Mouse (Mus musculus): ENCODE measurements around the gene Cgrrf1. TPM values are rescaled to one million over a fixed set of nuclear protein-coding genes. Genes with fewer than 3 reads are reported as not detected.

Gene Cgrrf1
- total RNA-seq, 2 experiments from 2014 or later, result 19.0 TPM

DNA sequence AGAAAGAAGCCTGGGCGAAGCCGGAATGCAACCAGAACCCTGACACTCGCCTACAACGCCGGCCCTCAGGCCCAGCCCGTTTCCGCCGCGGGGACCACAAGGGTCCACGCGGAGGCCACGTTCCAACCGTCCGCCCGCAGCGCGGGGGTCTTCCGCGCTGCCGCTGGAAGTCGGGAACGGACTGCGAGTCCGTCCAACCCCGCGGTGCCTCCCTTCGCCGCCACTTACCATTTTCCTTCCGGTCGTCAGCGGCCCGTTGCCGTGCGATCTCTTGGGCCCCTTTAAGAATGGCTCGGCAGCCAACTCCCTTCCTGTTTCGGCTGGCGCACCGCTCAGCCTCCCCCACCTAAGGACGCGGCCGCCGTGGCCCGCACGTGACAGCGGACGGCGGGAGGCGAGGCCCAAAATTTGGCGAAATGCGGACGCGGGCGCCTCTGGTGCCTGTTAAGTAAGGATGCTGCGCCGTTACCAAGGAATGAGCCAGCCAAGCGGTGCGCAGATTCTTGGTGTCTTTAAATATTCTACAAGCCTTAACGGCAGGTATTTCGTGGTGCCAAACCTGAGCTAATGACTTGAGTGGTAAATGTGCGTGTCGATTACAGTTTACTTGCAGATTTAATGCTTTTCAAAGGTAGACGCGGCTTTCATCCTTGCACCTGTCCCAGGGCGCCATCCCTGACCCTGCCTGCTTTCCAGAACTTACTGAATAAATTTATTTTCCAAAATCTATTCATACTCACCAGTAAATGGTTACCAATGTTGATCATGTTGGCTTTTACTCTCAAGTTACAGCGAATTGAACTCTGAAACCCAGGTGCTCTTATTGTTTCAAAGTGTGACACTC lies 9.8 kb upstream of the Cgrrf1 start, which contains the start of gene Gmfb:
Gene Gmfb (minus strand): TSS at position 370 of the 844 bp plus-strand sequence.
- ATAC-seq (replicated peaks; ENCODE audit: poor library complexity), result peak; percentile 96

- ATAC-seq (replicated peaks; ENCODE audit: poor library complexity), result no peak
These were observed 7.9 kb upstream of the Cgrrf1 start for GRCm38 (mm10) chr14:46823996-46824395.

DNA sequence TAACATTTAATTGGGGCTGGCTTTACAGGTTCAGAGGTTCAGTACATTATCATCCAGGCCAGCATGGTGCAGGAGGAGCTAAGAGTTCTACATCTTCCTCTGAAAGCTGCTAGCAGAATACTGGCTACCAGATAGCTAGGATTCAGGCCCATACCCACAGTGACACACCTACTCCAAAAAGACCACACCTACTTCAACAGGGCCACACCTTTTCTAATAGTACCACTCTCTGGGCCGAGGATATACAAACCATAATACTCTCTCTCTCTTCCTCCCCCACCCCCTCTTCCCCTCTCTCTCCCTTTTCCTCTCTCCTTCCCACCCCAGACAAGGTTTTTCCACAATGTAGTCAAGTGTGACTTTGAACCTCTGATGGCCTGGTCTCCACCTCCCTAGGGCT lies 4.5 kb upstream of the Cgrrf1 start:
- no peak for ATAC-seq (replicated peaks; ENCODE audit: poor library complexity)

- ATAC-seq (replicated peaks; ENCODE audit: poor library complexity), result no peak
These were observed 630 bp upstream of the Cgrrf1 start for GRCm38 (mm10) chr14:46831295-46831694.

DNA sequence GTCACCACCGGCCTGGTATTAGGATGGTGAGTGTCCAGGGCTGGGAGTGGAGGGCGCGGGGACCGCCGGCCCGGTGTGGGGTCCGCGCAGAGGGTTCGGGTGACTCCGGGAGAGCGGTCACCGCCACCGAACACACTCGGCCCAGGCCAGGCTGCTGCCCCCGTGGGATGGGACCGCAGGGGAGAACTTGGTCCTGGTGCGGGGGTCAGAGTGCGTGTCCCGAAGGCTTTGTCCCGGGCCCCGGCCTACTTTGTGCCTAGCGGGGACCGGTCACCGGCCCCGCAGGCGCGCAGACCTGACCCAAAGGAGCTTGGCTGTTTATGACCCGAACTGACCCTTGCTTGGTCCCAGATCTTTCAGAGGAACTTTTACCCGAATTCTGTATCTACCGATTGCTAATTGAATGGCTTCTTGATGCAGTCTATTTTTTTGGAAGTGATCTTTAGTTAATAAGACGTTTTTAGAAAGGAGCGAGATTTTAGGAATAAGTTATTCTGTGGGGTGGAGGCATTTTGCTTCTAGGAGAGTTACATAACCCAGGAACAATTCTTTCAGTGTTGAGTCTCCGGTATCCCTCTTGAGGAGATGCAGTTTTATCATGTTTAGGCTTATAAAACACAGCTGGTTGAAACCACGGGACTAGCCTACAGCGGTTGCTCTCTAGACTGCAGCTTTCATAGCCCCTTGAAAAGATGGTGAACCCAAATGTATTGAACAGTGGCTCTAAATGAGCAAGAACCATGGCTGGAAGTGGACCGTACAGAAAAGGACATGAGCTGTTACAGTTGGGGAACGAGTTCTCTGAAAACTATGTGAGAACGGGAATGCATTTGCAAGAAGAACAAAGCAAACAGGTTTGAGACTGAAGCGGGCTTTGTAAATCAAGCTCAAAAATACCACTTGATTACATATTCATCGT lies 688 bp downstream of the Cgrrf1 start:
- ATAC-seq (replicated peaks; ENCODE audit: poor library complexity), result peak; percentile 17

DNA sequence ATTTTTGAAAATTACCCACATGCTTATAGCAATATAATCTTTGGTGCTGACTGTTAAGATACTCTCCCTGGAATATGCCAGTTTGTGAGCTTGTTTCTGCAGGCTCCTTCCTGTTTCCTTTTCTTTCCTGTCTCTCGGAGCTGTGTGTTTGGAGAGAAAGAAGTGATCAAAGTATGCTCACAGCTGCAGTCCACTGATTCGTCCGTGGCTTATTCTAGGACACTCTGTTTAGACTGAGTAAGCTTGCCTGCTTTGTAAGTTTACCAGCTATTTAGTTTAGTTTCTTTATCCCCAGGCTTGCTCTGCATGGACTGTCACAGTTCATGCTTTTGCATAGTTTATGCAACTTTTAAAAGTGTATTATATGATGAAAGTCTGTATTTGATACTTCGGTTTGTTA lies 7.4 kb downstream of the Cgrrf1 start:
- no peak for ATAC-seq (replicated peaks; ENCODE audit: poor library complexity)

- ATAC-seq (replicated peaks; ENCODE audit: poor library complexity), result no peak
These were observed 13.8 kb downstream of the Cgrrf1 start for GRCm38 (mm10) chr14:46845706-46846105.

- ATAC-seq (replicated peaks; ENCODE audit: poor library complexity), result no peak
These were observed 16.2 kb downstream of the Cgrrf1 start for GRCm38 (mm10) chr14:46848063-46848590.

DNA sequence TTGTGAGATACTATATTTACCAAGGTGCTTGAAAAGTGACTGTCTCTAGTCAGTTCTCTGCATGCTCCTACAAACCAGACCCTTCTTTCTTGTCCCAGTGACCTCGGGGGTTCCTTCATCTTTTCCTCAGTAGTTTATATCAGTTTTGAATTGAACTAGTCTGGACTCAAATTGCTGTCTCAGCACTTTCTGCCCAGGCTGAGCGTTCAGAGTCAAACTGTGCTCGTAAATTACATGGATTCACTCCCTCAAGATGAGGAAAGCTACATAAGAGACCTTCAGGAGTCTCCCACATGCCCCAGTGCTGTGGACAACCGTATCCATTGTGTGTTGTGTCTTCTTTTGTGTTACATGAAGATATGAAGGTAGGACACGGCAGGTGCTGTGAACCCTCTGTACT lies 16.8 kb downstream of the Cgrrf1 start:
- no peak for ATAC-seq (replicated peaks; ENCODE audit: poor library complexity)

DNA sequence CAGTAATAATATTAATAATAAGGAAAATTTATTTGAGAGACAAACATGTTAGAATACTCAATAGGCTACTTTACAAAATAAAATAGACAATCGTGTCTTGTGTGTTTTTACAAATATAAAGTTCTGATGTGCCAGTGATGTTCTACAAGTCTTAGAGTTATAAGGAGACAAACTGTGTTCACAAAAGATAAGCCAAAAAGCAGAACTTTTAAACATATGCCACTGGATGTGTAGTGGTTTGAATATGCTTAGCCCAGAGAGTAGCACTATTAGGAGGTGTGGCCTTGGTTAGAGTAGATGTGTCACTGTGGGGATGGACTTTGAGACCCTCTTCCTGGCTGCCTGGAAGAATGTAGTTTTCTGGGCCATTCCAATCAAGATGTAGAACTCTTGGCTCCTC lies 17.8 kb downstream of the Cgrrf1 start:
- no peak for ATAC-seq (replicated peaks; ENCODE audit: poor library complexity)

DNA sequence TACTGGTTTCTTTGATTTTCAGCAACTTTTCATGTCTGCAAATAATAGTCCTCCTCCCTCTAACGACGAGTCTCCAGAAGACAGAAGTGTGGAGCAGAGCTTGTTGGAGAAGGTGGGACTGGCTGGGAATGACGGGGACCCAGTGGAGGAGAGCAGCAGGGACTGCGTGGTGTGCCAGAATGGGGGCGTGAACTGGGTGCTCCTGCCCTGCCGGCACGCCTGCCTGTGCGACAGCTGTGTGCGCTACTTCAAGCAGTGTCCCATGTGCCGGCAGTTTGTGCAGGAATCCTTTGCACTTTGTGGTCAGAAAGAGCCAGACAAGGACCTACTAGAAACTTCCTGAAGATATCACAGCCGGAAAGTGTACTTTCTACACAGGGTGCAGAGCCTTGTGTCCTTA lies 21.8 kb downstream of the Cgrrf1 start:
- no peak for ATAC-seq (replicated peaks; ENCODE audit: poor library complexity)

GRCm38 (mm10) chr14:46862922-46863321 lies 31.0 kb downstream of the Cgrrf1 start:
- no peak for ATAC-seq (replicated peaks; ENCODE audit: poor library complexity)

DNA sequence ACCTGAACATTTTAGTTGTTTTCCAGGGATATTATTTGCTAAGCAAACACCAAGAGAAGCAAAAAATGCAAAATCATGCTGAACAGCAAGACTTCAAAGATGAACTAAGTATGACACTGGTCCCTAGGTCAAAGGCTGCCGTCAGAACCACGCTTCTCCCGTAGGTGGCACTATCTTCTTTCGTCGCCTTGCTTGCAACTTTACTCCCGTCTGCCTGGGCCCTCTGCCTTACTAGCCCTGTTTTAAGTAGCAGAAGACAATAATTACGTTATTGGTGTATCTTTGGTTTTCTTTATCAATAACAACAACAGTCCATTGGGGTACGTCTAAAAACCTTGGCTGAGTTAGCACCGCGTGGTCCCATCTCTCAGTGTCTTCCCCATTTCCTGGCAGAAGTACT lies 49.0 kb downstream of the Cgrrf1 start:
- peak; percentile 79 for ATAC-seq (replicated peaks; ENCODE audit: poor library complexity)

GRCm38 (mm10) chr14:46881581-46882430 lies 49.9 kb downstream of the Cgrrf1 start:
- ATAC-seq (replicated peaks; ENCODE audit: poor library complexity), result no peak

DNA sequence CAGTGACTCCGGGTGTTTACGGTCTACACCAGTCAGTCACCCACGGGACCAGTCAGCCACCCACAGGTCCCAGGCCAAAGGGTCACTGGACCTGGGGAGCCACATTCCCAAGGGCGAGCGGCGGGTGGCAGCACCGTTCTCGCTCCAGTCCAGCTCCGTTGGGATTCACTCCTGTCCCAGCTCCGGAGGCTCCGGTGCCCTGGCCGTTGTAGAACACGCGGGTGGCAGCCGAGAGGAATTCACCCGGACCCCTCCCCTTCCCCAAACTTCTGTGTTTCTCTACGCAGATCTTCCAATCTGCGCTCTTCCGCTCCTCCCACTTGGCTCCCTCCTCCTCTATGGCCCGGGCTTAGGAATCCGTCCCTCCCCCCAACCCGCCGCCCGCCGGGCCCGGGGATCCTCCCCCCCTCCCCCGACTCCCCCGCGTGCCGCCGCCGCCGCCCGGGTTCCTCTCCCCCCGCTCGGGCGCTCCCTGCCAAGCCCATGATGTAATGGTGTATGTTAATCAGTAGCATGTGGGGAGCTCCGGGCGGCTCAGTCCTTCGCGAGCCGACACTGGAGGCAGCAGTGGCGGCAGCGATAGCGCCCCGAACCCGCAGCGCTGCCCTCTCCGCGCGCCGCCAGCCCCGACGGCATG lies 50.6 kb downstream of the Cgrrf1 start, which contains the start of gene Samd4:
Gene Samd4 (plus strand): TSS at position 424 of the 637 bp plus-strand sequence.
- peak; percentile 69 for ATAC-seq (replicated peaks; ENCODE audit: poor library complexity)

DNA sequence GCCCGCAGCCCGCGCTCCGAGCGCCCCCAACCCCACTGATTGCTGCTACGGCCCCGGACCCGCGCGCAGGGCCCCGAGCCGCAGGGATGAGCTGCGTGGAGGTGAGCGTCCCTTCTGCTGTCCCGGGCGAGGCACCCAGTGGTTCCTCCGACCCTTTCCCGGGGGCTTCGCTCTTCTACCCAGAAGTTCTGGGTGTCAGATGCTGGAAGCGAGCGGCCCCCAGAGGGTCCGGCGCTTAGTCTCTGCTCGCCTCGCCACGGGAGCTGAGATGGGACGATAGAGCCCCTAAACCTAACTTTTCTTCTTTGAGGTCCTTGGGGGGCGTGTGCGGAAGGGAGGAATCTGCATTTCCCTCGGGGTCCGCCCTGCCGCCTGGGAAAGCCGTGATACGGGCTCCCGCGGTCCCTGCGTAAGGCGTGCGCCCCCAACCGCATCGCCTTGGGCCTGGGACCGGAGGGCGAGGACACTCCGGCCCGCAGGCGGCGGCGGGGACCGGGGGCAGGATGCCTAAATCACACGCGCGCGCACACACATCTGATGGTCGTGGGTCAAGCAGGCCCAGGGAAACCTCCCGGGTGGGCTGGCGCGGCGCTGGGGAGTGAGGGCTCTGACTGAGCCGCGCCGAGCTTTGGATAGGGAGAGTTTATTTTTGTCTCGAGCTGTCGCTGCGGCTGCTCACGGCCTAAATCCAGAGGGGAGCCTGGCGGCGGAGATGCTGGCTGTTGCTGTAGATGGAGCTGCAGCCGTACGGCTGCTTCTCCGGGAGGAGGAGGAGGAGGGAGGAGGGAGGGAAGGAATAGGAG lies 51.3 kb downstream of the Cgrrf1 start:
- ATAC-seq (replicated peaks; ENCODE audit: poor library complexity), result no peak

DNA sequence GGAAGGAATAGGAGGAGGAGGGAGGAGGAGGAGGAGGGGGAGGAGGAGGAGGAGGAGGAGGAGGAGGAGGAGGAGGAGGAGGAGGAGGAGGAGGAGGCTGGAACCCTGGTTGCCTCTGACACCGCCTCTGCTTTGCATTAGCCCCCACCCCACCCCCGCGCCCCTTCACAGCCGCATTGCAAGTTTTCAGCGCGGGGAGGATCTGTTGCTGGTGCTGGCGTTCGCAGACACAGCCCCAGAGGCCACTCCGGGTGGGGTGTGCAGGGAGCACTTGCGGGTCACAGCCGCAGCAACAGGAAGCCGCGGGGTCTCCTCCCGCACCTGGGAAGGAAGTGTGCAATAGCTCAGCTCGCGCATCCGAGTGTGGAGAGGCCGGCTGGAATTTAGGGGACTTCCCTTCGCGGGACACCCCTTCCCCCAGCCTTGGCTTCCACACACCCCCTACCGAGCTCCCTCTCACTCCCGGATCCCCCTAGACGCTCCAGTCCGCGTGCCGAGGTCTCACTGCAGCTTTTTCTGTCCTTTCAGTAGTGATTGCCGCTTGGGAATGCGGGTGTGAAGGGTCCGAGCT lies 52.0 kb downstream of the Cgrrf1 start:
- ATAC-seq (replicated peaks; ENCODE audit: poor library complexity), result peak; percentile 25; the same call in 1 of the 2 replicates

DNA sequence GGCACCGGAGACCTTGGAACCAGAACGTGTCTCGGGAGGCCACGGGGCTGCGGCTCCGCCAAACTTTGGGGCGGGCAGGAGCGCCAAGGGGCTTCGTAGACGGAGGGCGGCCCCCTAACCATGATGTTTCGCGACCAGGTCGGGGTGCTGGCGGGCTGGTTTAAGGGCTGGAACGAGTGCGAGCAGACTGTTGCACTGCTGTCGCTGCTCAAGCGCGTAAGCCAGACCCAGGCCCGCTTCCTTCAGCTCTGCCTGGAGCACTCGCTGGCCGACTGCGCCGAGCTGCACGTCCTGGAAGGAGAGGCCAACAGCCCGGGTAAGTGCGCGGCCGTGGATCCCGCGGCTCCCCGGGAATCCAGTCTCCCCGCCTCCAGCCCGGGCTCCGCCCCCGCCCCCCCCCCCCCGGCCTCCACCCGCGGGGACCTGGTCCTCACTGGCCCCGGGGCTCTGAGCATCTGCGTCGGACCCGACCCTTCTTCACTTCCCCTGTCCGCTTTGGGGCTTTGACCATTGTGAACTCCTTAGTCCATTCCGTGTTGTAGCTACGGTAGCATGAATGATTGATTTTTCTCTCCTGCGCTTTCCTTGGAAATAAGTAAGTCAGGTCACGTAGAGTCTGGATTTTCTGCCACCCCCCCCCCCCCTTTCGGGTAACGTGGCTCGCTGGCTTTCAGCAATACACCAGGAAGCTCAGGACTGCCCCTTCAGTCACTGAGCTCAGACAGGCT lies 52.9 kb downstream of the Cgrrf1 start:
- ATAC-seq (replicated peaks; ENCODE audit: poor library complexity), result no peak
